In genomic region chr12:111663228-111664143, GRCm38 (mm10) we compare ENCODE assay signal across 11 mouse cellular contexts. TPM values are rescaled to one million over a fixed set of nuclear protein-coding genes. Genes with fewer than 3 reads are reported as not detected.
DNase-seq lines count a peak whose midpoint lies in the region; ATAC-seq lines count a peak whose summit lies in the region.
"Had no signal": no experiment of that assay in that cellular context is flagged by ENCODE, and none has a peak within 500 bp of the region (broad histone marks: within the 10 kb centered on the region; RNA-seq: fewer than 3 reads in every experiment).

No protein-coding gene starts in this region.

- 77% methylated on average over 17 of the region's 17 CpGs for WGBS in hindbrain, embryonic 10.5 days
- WGBS in hindbrain, embryonic 16.5 days = 73% methylated on average over 17 of the region's 17 CpGs
- WGBS in midbrain, embryonic 10.5 days = 80% methylated on average over 17 of the region's 17 CpGs
- WGBS in midbrain, embryonic 15.5 days = 74% methylated on average over 17 of the region's 17 CpGs
- 66% methylated on average over 17 of the region's 17 CpGs for WGBS in embryonic facial prominence, embryonic 13.5 days
- WGBS in liver, embryonic 13.5 days (ENCODE audit: insufficient replicate concordance) = 67% methylated on average over 17 of the region's 17 CpGs

- H3K9me3 ChIP-seq in hindbrain, embryonic 10.5 days = no peaks in the 10 kb centered on the region
- no peaks in the 10 kb centered on the region for H3K9me3 ChIP-seq in hindbrain, embryonic 16.5 days (ENCODE audit: control insufficient read depth, low read length)
- no peaks in the 10 kb centered on the region for H3K9me3 ChIP-seq in midbrain, embryonic 10.5 days (replicated peaks)
- no peaks in the 10 kb centered on the region for H3K9me3 ChIP-seq in midbrain, embryonic 15.5 days
- no peaks in the 10 kb centered on the region for H3K9me3 ChIP-seq in embryonic facial prominence, embryonic 13.5 days
- no peaks in the 10 kb centered on the region for H3K9me3 ChIP-seq in liver, embryonic 13.5 days (replicated peaks)
- H3K9me3 ChIP-seq: forebrain, embryonic 13.5 days had no signal

- no peaks in the 10 kb centered on the region for H3K27me3 ChIP-seq in hindbrain, embryonic 10.5 days (ENCODE audit: insufficient read depth, poor library complexity, severe bottlenecking)
- H3K27me3 ChIP-seq in hindbrain, embryonic 16.5 days (replicated peaks; ENCODE audit: control insufficient read depth, insufficient read depth, low read length) = no peaks in the 10 kb centered on the region
- no peaks in the 10 kb centered on the region for H3K27me3 ChIP-seq in midbrain, embryonic 10.5 days (ENCODE audit: low read depth, poor library complexity, severe bottlenecking)
- no peaks in the 10 kb centered on the region for H3K27me3 ChIP-seq in midbrain, embryonic 15.5 days (replicated peaks)
- no peaks in the 10 kb centered on the region for H3K27me3 ChIP-seq in embryonic facial prominence, embryonic 13.5 days
- no peaks in the 10 kb centered on the region for H3K27me3 ChIP-seq in liver, embryonic 13.5 days
- H3K27me3 ChIP-seq: CH12.LX; forebrain, embryonic 13.5 days had no signal

- H3K4me3 ChIP-seq in hindbrain, embryonic 10.5 days = no peak overlapping the region
- no peak overlapping the region for H3K4me3 ChIP-seq in hindbrain, embryonic 16.5 days (ENCODE audit: low read length)
- H3K4me3 ChIP-seq in midbrain, embryonic 10.5 days = peak overlapping the region; percentile 24; the same call in 1 of the 2 replicates
- no peak overlapping the region for H3K4me3 ChIP-seq in midbrain, embryonic 15.5 days
- H3K4me3 ChIP-seq in embryonic facial prominence, embryonic 13.5 days = no peak overlapping the region
- H3K4me3 ChIP-seq in liver, embryonic 13.5 days (replicated peaks) = no peak overlapping the region
- H3K4me3 ChIP-seq: forebrain, embryonic 13.5 days had no signal

- no peak for DNase-seq in hindbrain, embryonic 10.5 days (ENCODE audit: low spot score)
- DNase-seq in midbrain, embryonic 10.5 days (ENCODE audit: low spot score) = no peak
- no peak for DNase-seq in liver, embryonic 13.5 days
- no peak for DNase-seq in natural killer cell, adult 2 months (ENCODE audit: low spot score in 2 of 2)
- no peak for DNase-seq in cerebellum, adult 11 months

- H3K9ac ChIP-seq in hindbrain, embryonic 16.5 days (ENCODE audit: low read depth, low read length) = no peak overlapping the region
- no peak overlapping the region for H3K9ac ChIP-seq in midbrain, embryonic 15.5 days
- H3K9ac ChIP-seq in embryonic facial prominence, embryonic 13.5 days = peak overlapping the region; percentile 21; the same call in 1 of the 2 replicates
- H3K9ac ChIP-seq in liver, embryonic 13.5 days = no peak overlapping the region
- H3K9ac ChIP-seq: forebrain, embryonic 13.5 days had no signal

- H3K4me1 ChIP-seq in hindbrain, embryonic 10.5 days (replicated peaks) = peaks cover 31% of the 10 kb centered on the region
- peaks cover 5% of the 10 kb centered on the region for H3K4me1 ChIP-seq in hindbrain, embryonic 16.5 days (ENCODE audit: control insufficient read depth, insufficient read depth, low read depth, low read length)
- H3K4me1 ChIP-seq in midbrain, embryonic 10.5 days = peaks cover 39% of the 10 kb centered on the region
- peaks cover 4% of the 10 kb centered on the region for H3K4me1 ChIP-seq in midbrain, embryonic 15.5 days
- H3K4me1 ChIP-seq in embryonic facial prominence, embryonic 13.5 days = peaks cover 14% of the 10 kb centered on the region
- H3K4me1 ChIP-seq in liver, embryonic 13.5 days (replicated peaks) = peaks cover 14% of the 10 kb centered on the region

- no peak overlapping the region for H3K4me2 ChIP-seq in hindbrain, embryonic 16.5 days (ENCODE audit: low read length)
- no peak overlapping the region for H3K4me2 ChIP-seq in midbrain, embryonic 15.5 days
- no peak overlapping the region for H3K4me2 ChIP-seq in embryonic facial prominence, embryonic 13.5 days
- no peak overlapping the region for H3K4me2 ChIP-seq in liver, embryonic 13.5 days
- H3K4me2 ChIP-seq: forebrain, embryonic 13.5 days had no signal

- no peak for ATAC-seq in hindbrain, embryonic 16.5 days
- no peak for ATAC-seq in midbrain, embryonic 15.5 days (replicated peaks)
- no peak for ATAC-seq in embryonic facial prominence, embryonic 13.5 days (ENCODE audit: insufficient number of reproducible peaks, insufficient read depth, low FRiP score, low TSS enrichment, low read depth)
- ATAC-seq in liver, embryonic 13.5 days (ENCODE audit: low read depth) = no peak
- ATAC-seq: forebrain, embryonic 13.5 days had no signal

- H3K36me3 ChIP-seq in hindbrain, embryonic 10.5 days = peaks cover 84% of the 10 kb centered on the region
- H3K36me3 ChIP-seq in hindbrain, embryonic 16.5 days (ENCODE audit: control insufficient read depth, insufficient read depth, low read length) = no peaks in the 10 kb centered on the region; the same call in 1 of the 2 replicates
- H3K36me3 ChIP-seq in midbrain, embryonic 10.5 days = peaks cover 89% of the 10 kb centered on the region
- no peaks in the 10 kb centered on the region for H3K36me3 ChIP-seq in midbrain, embryonic 15.5 days (replicated peaks)
- peaks cover 34% of the 10 kb centered on the region for H3K36me3 ChIP-seq in embryonic facial prominence, embryonic 13.5 days
- peaks cover 18% of the 10 kb centered on the region for H3K36me3 ChIP-seq in liver, embryonic 13.5 days

- H3K27ac ChIP-seq in hindbrain, embryonic 10.5 days = peak overlapping the region; percentile 75
- no peak overlapping the region for H3K27ac ChIP-seq in hindbrain, embryonic 16.5 days (ENCODE audit: low read depth, low read length)
- peak overlapping the region; percentile 79 for H3K27ac ChIP-seq in midbrain, embryonic 10.5 days (replicated peaks)
- no peak overlapping the region for H3K27ac ChIP-seq in midbrain, embryonic 15.5 days
- peak overlapping the region; percentile 28; the same call in 1 of the 2 replicates for H3K27ac ChIP-seq in embryonic facial prominence, embryonic 13.5 days
- peak overlapping the region; percentile 59 for H3K27ac ChIP-seq in liver, embryonic 13.5 days
- H3K27ac ChIP-seq: forebrain, embryonic 13.5 days; macrophage had no signal

RNA-seq across cellular contexts. Expression of gene Ckb, which starts 8.7 kb away (rescaled TPM):
- 2,059 and 2,773 TPM in 2 replicates for polyA plus RNA-seq in hindbrain, embryonic 10.5 days (2016; fragmentation: Nextera tagmentation; extraction: Ambion mirVana)
- 1,949 and 2,238 TPM in 2 replicates for polyA plus RNA-seq in hindbrain, embryonic 16.5 days (2015; fragmentation: Nextera tagmentation; extraction: Ambion mirVana)
- polyA plus RNA-seq in midbrain, embryonic 10.5 days (2016; fragmentation: Nextera tagmentation; extraction: Ambion mirVana) = 2,837 and 3,349 TPM in 2 replicates
- 1,376 and 1,480 TPM in 2 replicates for polyA plus RNA-seq in midbrain, embryonic 15.5 days (2015; fragmentation: Nextera tagmentation; extraction: Ambion mirVana)
- 118 and 135 TPM in 2 replicates for polyA plus RNA-seq in embryonic facial prominence, embryonic 13.5 days (2015; fragmentation: Nextera tagmentation; extraction: Ambion mirVana)
- polyA plus RNA-seq in liver, embryonic 13.5 days (2015; fragmentation: Nextera tagmentation; extraction: Ambion mirVana) = 42.2 and 45.1 TPM in 2 replicates

RNA-seq across cellular contexts. Expression of gene Trmt61a, which starts 14.4 kb away (rescaled TPM):
- 15.1 and 16.2 TPM in 2 replicates for polyA plus RNA-seq in hindbrain, embryonic 10.5 days (2016; fragmentation: Nextera tagmentation; extraction: Ambion mirVana)
- 8.8 and 11.1 TPM in 2 replicates for polyA plus RNA-seq in hindbrain, embryonic 16.5 days (2015; fragmentation: Nextera tagmentation; extraction: Ambion mirVana)
- polyA plus RNA-seq in midbrain, embryonic 10.5 days (2016; fragmentation: Nextera tagmentation; extraction: Ambion mirVana) = 18.4 and 18.7 TPM in 2 replicates
- 10.4 and 11.9 TPM in 2 replicates for polyA plus RNA-seq in midbrain, embryonic 15.5 days (2015; fragmentation: Nextera tagmentation; extraction: Ambion mirVana)
- polyA plus RNA-seq in embryonic facial prominence, embryonic 13.5 days (2015; fragmentation: Nextera tagmentation; extraction: Ambion mirVana) = 12.5 and 13.7 TPM in 2 replicates
- 13.2 and 14.7 TPM in 2 replicates for polyA plus RNA-seq in liver, embryonic 13.5 days (2015; fragmentation: Nextera tagmentation; extraction: Ambion mirVana)

RNA-seq across cellular contexts. Expression of gene Bag5, which starts 49.6 kb away (rescaled TPM):
- 53.5 and 53.6 TPM in 2 replicates for polyA plus RNA-seq in hindbrain, embryonic 10.5 days (2016; fragmentation: Nextera tagmentation; extraction: Ambion mirVana)
- polyA plus RNA-seq in hindbrain, embryonic 16.5 days (2015; fragmentation: Nextera tagmentation; extraction: Ambion mirVana) = 65.3 and 65.7 TPM in 2 replicates
- 57.2 and 62.0 TPM in 2 replicates for polyA plus RNA-seq in midbrain, embryonic 10.5 days (2016; fragmentation: Nextera tagmentation; extraction: Ambion mirVana)
- 71.7 and 73.1 TPM in 2 replicates for polyA plus RNA-seq in midbrain, embryonic 15.5 days (2015; fragmentation: Nextera tagmentation; extraction: Ambion mirVana)
- 64.5 and 67.3 TPM in 2 replicates for polyA plus RNA-seq in embryonic facial prominence, embryonic 13.5 days (2015; fragmentation: Nextera tagmentation; extraction: Ambion mirVana)
- 22.4 and 23.1 TPM in 2 replicates for polyA plus RNA-seq in liver, embryonic 13.5 days (2015; fragmentation: Nextera tagmentation; extraction: Ambion mirVana)

RNA-seq across cellular contexts. Expression of gene Apopt1, which starts 49.6 kb away (rescaled TPM):
- polyA plus RNA-seq in hindbrain, embryonic 10.5 days (2016; fragmentation: Nextera tagmentation; extraction: Ambion mirVana) = 55.3 and 59.2 TPM in 2 replicates
- 52.9 and 54.7 TPM in 2 replicates for polyA plus RNA-seq in hindbrain, embryonic 16.5 days (2015; fragmentation: Nextera tagmentation; extraction: Ambion mirVana)
- 59.8 and 59.9 TPM in 2 replicates for polyA plus RNA-seq in midbrain, embryonic 10.5 days (2016; fragmentation: Nextera tagmentation; extraction: Ambion mirVana)
- 51.9 and 55.3 TPM in 2 replicates for polyA plus RNA-seq in midbrain, embryonic 15.5 days (2015; fragmentation: Nextera tagmentation; extraction: Ambion mirVana)
- 57.1 and 66.0 TPM in 2 replicates for polyA plus RNA-seq in embryonic facial prominence, embryonic 13.5 days (2015; fragmentation: Nextera tagmentation; extraction: Ambion mirVana)
- polyA plus RNA-seq in liver, embryonic 13.5 days (2015; fragmentation: Nextera tagmentation; extraction: Ambion mirVana) = 28.8 and 30.6 TPM in 2 replicates

Comparison
In these comparisons a context has a peak if more than half of its experiments do, and no peak if none do; other contexts are left out.
1. H3K27ac ChIP-seq: peak in hindbrain, embryonic 10.5 days (single experiment), midbrain, embryonic 10.5 days (single experiment), embryonic facial prominence, embryonic 13.5 days (single experiment) and liver, embryonic 13.5 days (single experiment); none in hindbrain, embryonic 16.5 days (single experiment) and midbrain, embryonic 15.5 days (single experiment).
2. RNA of gene Ckb, which starts 8.7 kb away (polyA plus RNA-seq): 2,837 to 3,349 TPM in midbrain, embryonic 10.5 days, 2,059 to 2,773 TPM in hindbrain, embryonic 10.5 days, 1,949 to 2,238 TPM in hindbrain, embryonic 16.5 days and 1,376 to 1,480 TPM in midbrain, embryonic 15.5 days; 118 to 135 TPM in embryonic facial prominence, embryonic 13.5 days and 42.2 to 45.1 TPM in liver, embryonic 13.5 days; every median in the first group is over 10 times any median in the second.